Mouse (Mus musculus) embryonic facial prominence, embryonic 14.5 days (tissue): ENCODE results near the gene Dnase1l3. TPM values are rescaled to one million over a fixed set of nuclear protein-coding genes. Genes with fewer than 3 reads are reported as not detected.

Source experiments
- ATAC-seq: fragments of 200-750 bp; cut with Nextera tagmentation; 2 replicates; pipeline ENCODE4 v1.8.0; 2017; ENCODE audit warnings: low read depth, moderate number of reproducible peaks, moderate TSS enrichment
- DNase-seq: peaks from one replicate; pipeline ENCODE4 v3.0.0-alpha.2; 2015; ENCODE audit warnings: low spot score
- H3K27ac ChIP-seq: fragments of 300-500 bp; sonication (generic); replicated peaks from 2 replicates; pipeline ENCODE4 v1.5.1; 2014; ENCODE audit warnings: low read depth, mild to moderate bottlenecking, low read length, moderate library complexity
- H3K27me3 ChIP-seq: fragments of 300-500 bp; sonication (generic); replicated peaks from 2 replicates; pipeline ENCODE4 v1.6.1; 2014; ENCODE audit warnings: low read length; ENCODE audit not compliant: control insufficient read depth, insufficient read depth
- H3K36me3 ChIP-seq: fragments of 300-500 bp; sonication (generic); 2 replicates; pipeline ENCODE4 v1.6.1; 2014; ENCODE audit warnings: low read length, mixed read lengths; ENCODE audit not compliant: control insufficient read depth, insufficient read depth
- H3K4me1 ChIP-seq: fragments of 300-500 bp; sonication (generic); 2 replicates; pipeline ENCODE4 v1.6.1; 2014; ENCODE audit warnings: antibody characterized with exemption, low read length; ENCODE audit not compliant: control insufficient read depth, insufficient read depth
- H3K4me2 ChIP-seq: fragments of 300-500 bp; sonication (generic); 2 replicates; pipeline ENCODE4 v1.6.1; 2014; ENCODE audit warnings: low read depth, mild to moderate bottlenecking, low read length, moderate library complexity, mixed read lengths
- H3K4me3 ChIP-seq: fragments of 300-500 bp; sonication (generic); 2 replicates; pipeline ENCODE4 v1.5.1; 2014; ENCODE audit warnings: low read depth, mild to moderate bottlenecking, low read length
- H3K9ac ChIP-seq: fragments of 300-500 bp; sonication (generic); 2 replicates; pipeline ENCODE4 v1.6.1; 2014; ENCODE audit warnings: low read depth, mild to moderate bottlenecking, low read length, moderate library complexity, mixed read lengths
- H3K9me3 ChIP-seq: fragments of 300-500 bp; sonication (generic); 2 replicates; pipeline ENCODE4 v1.6.1; 2016; ENCODE audit warnings: low read length; ENCODE audit not compliant: control insufficient read depth
- WGBS: fragments of 180-500 bp; shearing (Covaris S2); extraction: QIAGEN DNeasy Blood & Tissue Kit; methylation state at CpG from one replicate; pipeline ENCODE4 v1.1.7; 2014; 5-methylcytosine and 5-hydroxymethylcytosine counted together
- polyA plus RNA-seq: library from polyadenylated mRNA; unstranded; fragments of >200 nt; fragmentation: Nextera tagmentation; extraction: Ambion mirVana; gene quantifications from 2 replicates; pipeline ENCODE4 v1.2.1, GENCODE M21; 2014

Gene Dnase1l3
- polyA plus RNA-seq, 1 experiment from 2014 or later = 0.89 TPM

DNA sequence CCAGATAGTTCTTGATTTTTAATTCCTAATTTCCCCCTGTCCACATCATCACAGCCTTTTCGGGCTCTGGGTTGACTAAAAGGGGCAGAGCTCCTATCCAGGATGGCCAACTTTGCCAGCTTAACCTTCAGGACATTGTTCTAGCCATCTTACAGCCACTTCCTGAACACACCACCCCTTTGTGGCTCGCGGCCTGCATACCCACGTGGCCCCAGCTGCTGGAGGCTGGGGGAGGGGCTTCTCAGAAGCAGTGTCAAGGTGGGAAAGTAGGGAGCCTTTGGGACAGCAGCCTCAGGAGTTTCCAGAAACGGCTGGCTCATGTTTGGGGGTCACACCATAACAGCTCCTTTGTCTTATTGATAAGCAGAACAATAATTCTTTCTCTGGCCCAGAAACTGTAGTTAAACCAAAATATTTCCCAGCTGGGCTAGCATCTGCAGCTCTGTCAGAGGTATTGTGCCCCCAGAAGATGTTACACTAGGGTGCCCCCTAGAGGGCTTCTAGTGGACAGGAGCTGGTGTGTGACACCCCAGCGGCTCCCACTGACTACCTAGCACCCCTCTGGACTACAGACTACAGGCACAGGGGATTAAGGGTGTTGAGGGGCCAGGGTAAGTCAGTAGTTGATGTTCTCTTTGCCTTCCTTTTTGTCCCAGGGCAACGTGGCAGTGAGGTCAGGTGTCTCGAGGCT lies 49.9 kb downstream of the Dnase1l3 start:
- H3K4me2 ChIP-seq = no peak overlapping the region
- DNase-seq (no peak), ATAC-seq (no peak)
- no peak overlapping the region for H3K4me3 ChIP-seq
- no peak overlapping the region for H3K9ac ChIP-seq
- no peaks in the 10 kb centered on the region for H3K9me3 ChIP-seq
- WGBS = 52% methylated on average over 8 of the region's 8 CpGs
- no peaks in the 10 kb centered on the region for H3K27me3 ChIP-seq
- peaks cover 5% of the 10 kb centered on the region; the same call in 1 of the 2 replicates for H3K4me1 ChIP-seq
- 0 out of 2 replicates have a peak overlapping the region, but pooled peaks have one; percentile 29 for H3K27ac ChIP-seq
- peaks cover 85% of the 10 kb centered on the region for H3K36me3 ChIP-seq

- H3K9ac ChIP-seq = peak overlapping the region; percentile 14; the same call in 1 of the 2 replicates
- peaks cover 5% of the 10 kb centered on the region; the same call in 1 of the 2 replicates for H3K4me1 ChIP-seq
- H3K4me3 ChIP-seq = no peak overlapping the region
- no peak for DNase-seq
- peak overlapping the region; percentile 29 for H3K27ac ChIP-seq
- H3K4me2 ChIP-seq = no peak overlapping the region
- H3K27me3 ChIP-seq = no peaks in the 10 kb centered on the region
- H3K9me3 ChIP-seq = no peaks in the 10 kb centered on the region
- ATAC-seq = no peak
- 74% methylated on average over 3 of the region's 3 CpGs for WGBS
- peaks cover 88% of the 10 kb centered on the region for H3K36me3 ChIP-seq
These were observed 50.6 kb downstream of the Dnase1l3 start for GRCm38 (mm10) chr14:7943801-7944135.

GRCm38 (mm10) chr14:7943101-7943800 lies 51.1 kb downstream of the Dnase1l3 start:
- 54% methylated on average over 7 of the region's 7 CpGs for WGBS
- Histone ChIP-seq H3K27me3 (no peaks in the 10 kb centered on the region), H3K27ac (peak overlapping the region; percentile 48), H3K4me2 (no peak overlapping the region), H3K36me3 (peaks cover 84% of the 10 kb centered on the region), H3K4me3 (no peak overlapping the region), H3K9me3 (no peaks in the 10 kb centered on the region), H3K4me1 (peaks cover 5% of the 10 kb centered on the region; the same call in 1 of the 2 replicates), H3K9ac (peak overlapping the region; percentile 14; the same call in 1 of the 2 replicates)
- DNase-seq (peak; percentile 27), ATAC-seq (peak; percentile 58; the same call in 1 of the 2 replicates)

DNA sequence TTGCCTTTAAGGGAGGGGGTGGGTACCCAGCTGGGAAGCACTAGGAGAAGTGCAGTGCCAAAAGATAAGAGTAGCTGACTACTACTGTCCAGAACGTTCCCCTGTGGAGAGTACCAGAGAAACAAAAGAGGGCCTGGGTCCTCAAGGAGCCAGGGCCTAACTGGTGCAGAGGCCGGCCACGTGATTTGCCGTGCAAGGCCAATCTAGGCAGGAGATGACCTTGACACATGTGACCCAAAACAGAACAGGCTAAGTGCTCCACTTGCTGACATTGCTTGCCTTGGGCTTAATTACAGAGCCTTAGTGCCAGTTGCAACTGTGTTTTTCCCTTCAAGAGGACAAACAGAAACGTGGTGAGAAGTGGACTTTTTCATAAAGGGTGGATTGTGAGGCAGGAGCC lies 53.0 kb downstream of the Dnase1l3 start:
- no peak for ATAC-seq
- WGBS = 74% methylated on average over 5 of the region's 5 CpGs
- H3K4me2 ChIP-seq = no peak overlapping the region
- peaks cover 5% of the 10 kb centered on the region; the same call in 1 of the 2 replicates for H3K4me1 ChIP-seq
- H3K27ac ChIP-seq = no peak overlapping the region
- H3K36me3 ChIP-seq = peaks cover 72% of the 10 kb centered on the region
- no peaks in the 10 kb centered on the region for H3K27me3 ChIP-seq
- no peaks in the 10 kb centered on the region for H3K9me3 ChIP-seq
- no peak for DNase-seq
- H3K4me3 ChIP-seq = no peak overlapping the region
- no peak overlapping the region for H3K9ac ChIP-seq

DNA sequence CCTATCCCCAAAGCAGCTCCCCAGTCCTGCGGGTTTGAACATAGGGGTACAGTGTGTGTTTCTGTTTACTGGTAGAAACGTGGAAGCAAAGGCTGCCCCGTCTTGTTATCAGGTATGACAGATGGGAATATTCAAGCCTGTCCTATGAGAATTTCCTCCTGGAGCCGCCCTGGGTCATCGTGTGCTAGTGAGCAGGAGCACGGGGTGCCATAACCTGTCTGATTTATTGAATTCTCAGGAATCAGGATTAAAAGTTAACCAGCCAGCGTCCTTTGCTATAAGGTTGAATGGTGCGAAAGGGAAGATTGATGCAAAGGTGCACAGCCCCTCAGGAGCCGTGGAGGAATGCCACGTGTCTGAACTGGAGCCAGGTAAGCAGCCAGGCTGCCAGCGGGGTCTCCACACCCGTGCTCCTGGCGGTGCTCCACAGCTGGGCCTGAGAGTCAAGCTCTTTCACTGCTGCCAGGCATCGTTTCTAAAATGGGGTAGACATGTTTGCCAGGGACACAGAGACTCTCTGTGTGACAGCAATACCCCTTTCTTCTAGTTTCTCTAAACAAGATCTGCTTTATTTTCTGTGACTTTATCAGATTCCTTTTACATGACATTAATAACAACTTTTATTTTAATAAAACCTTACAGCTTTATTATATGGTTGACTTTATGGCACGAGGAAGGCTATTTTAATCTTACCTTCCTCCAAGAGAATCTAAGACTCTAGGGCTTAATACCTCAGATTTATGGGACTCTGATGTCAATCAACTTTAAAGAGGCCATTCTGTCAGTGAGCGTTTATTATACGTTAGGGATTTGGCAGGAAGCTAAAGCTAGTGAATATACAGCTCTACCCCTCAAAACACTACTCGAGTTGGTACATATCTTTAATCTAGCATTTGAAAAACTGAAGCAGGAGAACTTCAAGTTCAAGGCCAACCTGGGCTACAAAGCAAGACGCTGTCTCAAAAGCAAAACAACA lies 55.3 kb downstream of the Dnase1l3 start:
- H3K9ac ChIP-seq = no peak overlapping the region
- H3K4me1 ChIP-seq = peaks cover 5% of the 10 kb centered on the region; the same call in 1 of the 2 replicates
- DNase-seq = no peak
- no peak overlapping the region for H3K27ac ChIP-seq
- peaks cover 80% of the 10 kb centered on the region for H3K36me3 ChIP-seq
- no peaks in the 10 kb centered on the region for H3K27me3 ChIP-seq
- WGBS = 81% methylated on average over 19 of the region's 19 CpGs
- no peak for ATAC-seq
- H3K4me3 ChIP-seq = no peak overlapping the region
- H3K9me3 ChIP-seq = no peaks in the 10 kb centered on the region
- no peak overlapping the region for H3K4me2 ChIP-seq

DNA sequence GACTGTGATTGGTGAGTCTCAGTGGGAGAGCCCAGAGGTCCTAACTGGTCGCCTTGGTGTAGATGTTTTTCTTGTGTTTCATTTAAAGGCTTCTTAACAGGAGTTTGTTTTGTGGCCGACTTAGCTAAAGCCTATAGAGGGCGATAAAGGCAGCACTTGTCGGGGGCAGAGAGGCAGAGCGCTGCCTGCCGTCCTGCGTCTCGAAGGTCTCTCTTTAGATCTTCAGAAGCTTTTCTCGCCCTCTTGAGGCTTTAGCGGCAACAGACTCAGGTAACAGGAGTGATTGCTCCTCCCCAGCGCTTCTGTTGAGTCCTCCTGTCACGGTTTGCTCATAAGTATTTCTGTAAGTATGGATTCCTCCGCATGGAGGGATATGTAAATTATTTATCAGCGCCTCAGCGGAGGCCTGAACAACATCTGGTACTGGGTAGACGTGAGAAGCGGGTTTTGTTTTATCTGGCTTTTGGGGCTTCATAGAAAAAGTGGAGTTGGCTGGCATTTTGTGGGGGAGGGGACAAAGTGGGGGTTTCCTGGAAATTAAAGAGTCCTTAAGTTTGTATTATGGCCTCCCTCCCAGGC lies 57.2 kb downstream of the Dnase1l3 start:
- H3K4me2 ChIP-seq = no peak overlapping the region
- no peak overlapping the region for H3K9ac ChIP-seq
- H3K36me3 ChIP-seq = peaks cover 80% of the 10 kb centered on the region
- DNase-seq (peak; percentile 84), ATAC-seq (peak; percentile 65; the same call in 1 of the 2 replicates)
- no peaks in the 10 kb centered on the region for H3K4me1 ChIP-seq
- H3K27me3 ChIP-seq = no peaks in the 10 kb centered on the region
- H3K4me3 ChIP-seq = no peak overlapping the region
- no peaks in the 10 kb centered on the region for H3K9me3 ChIP-seq
- 20% methylated on average over 17 of the region's 17 CpGs for WGBS
- no peak overlapping the region; the same call in 1 of the 2 replicates for H3K27ac ChIP-seq

DNA sequence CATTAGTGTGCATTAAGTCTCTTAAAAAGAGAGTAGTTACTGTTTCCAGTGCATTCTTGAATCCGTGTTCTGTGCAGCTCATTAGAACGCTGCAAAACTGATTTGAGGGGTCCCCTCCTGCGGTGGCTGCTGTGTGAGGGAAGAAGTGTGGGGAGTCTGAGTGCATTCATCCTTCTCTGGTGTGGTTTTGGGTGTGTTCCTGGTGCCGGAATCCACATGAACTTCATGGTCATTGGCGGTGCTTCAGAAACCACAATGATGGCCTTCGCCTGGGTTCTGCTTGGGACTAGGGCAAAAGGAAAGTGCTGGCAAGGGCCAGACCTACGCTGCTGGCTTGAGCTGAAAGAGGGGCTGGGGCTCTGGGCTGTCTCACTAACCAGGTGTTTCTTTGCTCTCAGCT lies 60.2 kb downstream of the Dnase1l3 start:
- H3K9me3 ChIP-seq = no peaks in the 10 kb centered on the region
- DNase-seq (peak; percentile 61), ATAC-seq (no peak)
- H3K4me2 ChIP-seq = no peak overlapping the region
- no peaks in the 10 kb centered on the region for H3K4me1 ChIP-seq
- no peaks in the 10 kb centered on the region for H3K27me3 ChIP-seq
- no peak overlapping the region for H3K27ac ChIP-seq
- H3K9ac ChIP-seq = no peak overlapping the region
- H3K36me3 ChIP-seq = peaks cover 81% of the 10 kb centered on the region
- WGBS = 76% methylated on average over 7 of the region's 7 CpGs
- no peak overlapping the region for H3K4me3 ChIP-seq

DNA sequence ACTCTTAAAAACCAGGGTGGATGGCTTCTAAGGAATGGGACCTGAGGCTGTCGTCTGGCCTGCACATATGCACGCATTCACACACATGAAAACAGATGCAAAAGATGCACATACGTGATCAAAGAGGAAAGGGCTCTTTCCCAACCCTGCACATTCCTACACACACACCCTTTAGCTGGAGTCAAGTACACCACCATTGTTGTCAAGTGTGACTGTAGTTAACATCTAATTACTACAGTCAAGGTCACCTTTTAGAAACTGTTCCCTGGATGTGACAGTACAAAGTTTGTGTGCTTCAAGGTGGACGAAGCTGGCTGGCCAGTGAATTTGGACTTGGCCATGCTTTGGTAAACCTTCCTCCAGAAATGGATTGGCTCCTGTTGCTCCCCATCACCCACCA lies 62.2 kb downstream of the Dnase1l3 start:
- no peak overlapping the region for H3K4me2 ChIP-seq

More for the DNA sequence above, 62.2 kb downstream of the Dnase1l3 start:
- Histone ChIP-seq H3K36me3 (peaks cover 91% of the 10 kb centered on the region), H3K4me1 (no peaks in the 10 kb centered on the region), H3K27ac (no peak overlapping the region), H3K27me3 (no peaks in the 10 kb centered on the region), H3K9me3 (no peaks in the 10 kb centered on the region), H3K9ac (no peak overlapping the region), H3K4me3 (no peak overlapping the region)
- 88% methylated on average over 4 of the region's 4 CpGs for WGBS
- ATAC-seq (no peak), DNase-seq (no peak)
